Mouse (Mus musculus) erythroblast, embryonic 14.5 days (primary cell): ENCODE measurements around the gene Rnft2.

Source experiments
- GATA1 ChIP-seq: IDR thresholded peaks from 2 replicates; pipeline ENCODE4 v1.6.1; 2012; ENCODE audit warnings: low read length, inconsistent platforms, mixed read lengths
- TAL1 ChIP-seq: IDR thresholded peaks from 3 replicates; pipeline ENCODE4 v1.6.1; 2012; ENCODE audit warnings: low read length, inconsistent platforms, mixed read lengths

DNA sequence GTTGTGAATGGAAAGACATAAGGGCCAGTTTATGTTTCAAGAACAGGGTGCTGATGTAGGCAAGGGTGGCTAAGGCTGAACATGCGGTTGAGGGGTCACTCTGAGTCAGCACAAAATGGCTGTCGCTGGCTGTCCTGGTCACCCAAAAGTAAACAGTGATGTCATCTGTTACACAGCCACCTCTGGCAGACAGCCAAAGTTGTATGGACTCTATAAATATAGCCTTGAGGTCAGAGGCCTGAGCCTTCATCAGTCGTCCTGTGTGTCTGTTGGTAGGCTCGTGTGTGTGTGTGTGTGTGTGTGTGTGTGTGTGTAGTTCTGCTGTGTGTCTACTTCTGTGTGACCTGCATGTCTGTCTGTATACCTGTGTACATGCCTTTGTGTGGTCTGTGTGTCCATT is 87.9 kb downstream of the Rnft2 start:
- no peak for TF ChIP-seq GATA1
- no peak for TF ChIP-seq TAL1
